Mouse (Mus musculus) cerebellum, postnatal 14 days (tissue): Measurements from ENCODE around the gene Map7d1.

Experiments
- DNase-seq, 2 experiments: peaks; one replicate each; pipeline ENCODE4 v3.0.0; 2021; ENCODE audit warnings: mixed read lengths in 2 of 2

The Map7d1 gene

GRCm38 (mm10) chr4:126201514-126202302 lies 54.4 kb downstream of the Map7d1 start:
- DNase-seq = peak; percentile 32 to 36

GRCm38 (mm10) chr4:126200656-126201055 lies 55.5 kb downstream of the Map7d1 start:
- no peak for DNase-seq

GRCm38 (mm10) chr4:126200036-126200435 lies 56.1 kb downstream of the Map7d1 start:
- DNase-seq = no peak

- no peak for DNase-seq
Observed at GRCm38 (mm10) chr4:126199556-126199955, 56.6 kb downstream of the Map7d1 start.

- no peak for DNase-seq
Observed at GRCm38 (mm10) chr4:126197485-126197884, 58.7 kb downstream of the Map7d1 start.

- no peak for DNase-seq
Observed at GRCm38 (mm10) chr4:126194916-126195315, 61.2 kb downstream of the Map7d1 start.

- DNase-seq = no peak
Observed at GRCm38 (mm10) chr4:126194216-126194615, 61.9 kb downstream of the Map7d1 start.

- no peak for DNase-seq
Observed at GRCm38 (mm10) chr4:126190636-126191035, 65.5 kb downstream of the Map7d1 start.

GRCm38 (mm10) chr4:126187096-126187495 lies 69.0 kb downstream of the Map7d1 start:
- no peak for DNase-seq

GRCm38 (mm10) chr4:126183034-126183433 lies 73.1 kb downstream of the Map7d1 start:
- DNase-seq = no peak
